Mouse (Mus musculus) gastrocnemius, postnatal 10 days (tissue): ENCODE measurements around the gene Fut9. TPM values are rescaled to one million over a fixed set of nuclear protein-coding genes. Genes with fewer than 3 reads are reported as not detected.

Experiments
- DNase-seq: peaks from one replicate; pipeline ENCODE4 v3.0.0; 2021; ENCODE audit warnings: mixed read lengths
- long read RNA-seq, 2 experiments: library from polyadenylated mRNA; stranded (forward); transcript quantifications; one replicate each; pipeline ENCODE4 v2.0.0; 2021
- total RNA-seq, 2 experiments: library from RNA; stranded (reverse); gene quantifications; 2 replicates each; pipeline ENCODE4 v1.2.3; 2021

The Fut9 gene
- under 1 TPM; 0.07 to 0.18 TPM for total RNA-seq
- long read RNA-seq, experiment 1: 0 reads
- long read RNA-seq, experiment 2: 0 reads

GRCm38 (mm10) chr4:25799476-25800283 is at the start of gene Fut9:
Gene Fut9 (minus strand): TSS chr4:25800244.
- DNase-seq: peak; percentile 3

- DNase-seq: no peak
These were observed 15.7 kb upstream of the Fut9 start for GRCm38 (mm10) chr4:25815783-25816182.

GRCm38 (mm10) chr4:25813340-25813739 is 13.3 kb upstream of the Fut9 start:
- no peak for DNase-seq

- no peak for DNase-seq
These were observed 10.0 kb upstream of the Fut9 start for GRCm38 (mm10) chr4:25810058-25810457.

- DNase-seq: no peak
These were observed 1.7 kb upstream of the Fut9 start for GRCm38 (mm10) chr4:25801751-25802150.

- DNase-seq: no peak
These were observed 206 bp upstream of the Fut9 start for GRCm38 (mm10) chr4:25800284-25800616.

GRCm38 (mm10) chr4:25799051-25799475 is 981 bp downstream of the Fut9 start:
- DNase-seq: no peak

GRCm38 (mm10) chr4:25798412-25798811 is 1.6 kb downstream of the Fut9 start:
- no peak for DNase-seq

- no peak for DNase-seq
These were observed 3.9 kb downstream of the Fut9 start for GRCm38 (mm10) chr4:25796149-25796548.

- no peak for DNase-seq
These were observed 14.8 kb downstream of the Fut9 start for GRCm38 (mm10) chr4:25785276-25785675.

GRCm38 (mm10) chr4:25768657-25769056 is 31.4 kb downstream of the Fut9 start:
- no peak for DNase-seq

- DNase-seq: no peak
These were observed 37.0 kb downstream of the Fut9 start for GRCm38 (mm10) chr4:25763091-25763490.

GRCm38 (mm10) chr4:25757909-25758548 is 42.0 kb downstream of the Fut9 start:
- DNase-seq: no peak

- DNase-seq: no peak
These were observed 58.5 kb downstream of the Fut9 start for GRCm38 (mm10) chr4:25741553-25741952.

- DNase-seq: no peak
These were observed 61.3 kb downstream of the Fut9 start for GRCm38 (mm10) chr4:25738782-25739181.

- DNase-seq: no peak
These were observed 78.5 kb downstream of the Fut9 start for GRCm38 (mm10) chr4:25721576-25721975.

- DNase-seq: no peak
These were observed 86.1 kb downstream of the Fut9 start for GRCm38 (mm10) chr4:25713907-25714306.

GRCm38 (mm10) chr4:25684976-25685375 is 115.1 kb downstream of the Fut9 start:
- DNase-seq: no peak

- DNase-seq: no peak
These were observed 135.8 kb downstream of the Fut9 start for GRCm38 (mm10) chr4:25664196-25664595.

- DNase-seq: no peak
These were observed 138.8 kb downstream of the Fut9 start for GRCm38 (mm10) chr4:25661204-25661727.

- no peak for DNase-seq
These were observed 141.3 kb downstream of the Fut9 start for GRCm38 (mm10) chr4:25658792-25659191.

GRCm38 (mm10) chr4:25651902-25652301 is 148.1 kb downstream of the Fut9 start:
- no peak for DNase-seq

GRCm38 (mm10) chr4:25648107-25648506 is 151.9 kb downstream of the Fut9 start:
- no peak for DNase-seq

- no peak for DNase-seq
These were observed 152.5 kb downstream of the Fut9 start for GRCm38 (mm10) chr4:25647593-25647992.
